Mouse (Mus musculus) neural tube, embryonic 13.5 days (tissue): ENCODE data around the gene Mmel1. TPM values are rescaled to one million over a fixed set of nuclear protein-coding genes. Genes with fewer than 3 reads are reported as not detected.

Experiments
- ATAC-seq: fragments of 200-750 bp; cut with Nextera tagmentation; 2 replicates; pipeline ENCODE4 v1.8.0; 2017; ENCODE audit warnings: low read depth, mild to moderate bottlenecking, moderate TSS enrichment, moderate library complexity
- H3K27ac ChIP-seq: fragments of 300-500 bp; sonication (generic); replicated peaks from 2 replicates; pipeline ENCODE4 v1.5.1; 2015; ENCODE audit warnings: moderate library complexity, mild to moderate bottlenecking, inconsistent platforms
- H3K27me3 ChIP-seq: fragments of 300-500 bp; sonication (generic); 2 replicates; pipeline ENCODE4 v1.6.1; 2015; ENCODE audit warnings: mild to moderate bottlenecking, inconsistent platforms
- H3K36me3 ChIP-seq: fragments of 300-500 bp; sonication (generic); 2 replicates; pipeline ENCODE4 v1.6.1; 2015; ENCODE audit warnings: mild to moderate bottlenecking, inconsistent platforms
- H3K4me1 ChIP-seq: fragments of 300-500 bp; sonication (generic); replicated peaks from 2 replicates; pipeline ENCODE4 v1.6.1; 2015; ENCODE audit warnings: inconsistent platforms
- H3K4me2 ChIP-seq: fragments of 300-500 bp; sonication (generic); 2 replicates; pipeline ENCODE4 v1.6.1; 2015; ENCODE audit warnings: inconsistent platforms, mild to moderate bottlenecking, moderate library complexity
- H3K4me3 ChIP-seq: fragments of 300-500 bp; sonication (generic); 2 replicates; pipeline ENCODE4 v1.5.1; 2015; ENCODE audit warnings: mild to moderate bottlenecking, inconsistent platforms
- H3K9ac ChIP-seq: fragments of 300-500 bp; sonication (generic); 2 replicates; pipeline ENCODE4 v1.6.1; 2015; ENCODE audit warnings: moderate library complexity, mild to moderate bottlenecking, inconsistent platforms
- H3K9me3 ChIP-seq: fragments of 300-500 bp; sonication (generic); 2 replicates; pipeline ENCODE4 v1.6.1; 2016; ENCODE audit warnings: inconsistent platforms
- WGBS: fragments of 180-500 bp; shearing (Covaris S2); methylation state at CpG from one replicate; pipeline ENCODE4 v1.1.7; 2015; 5-methylcytosine and 5-hydroxymethylcytosine counted together
- polyA plus RNA-seq: library from polyadenylated mRNA; unstranded; fragments of >200 nt; fragmentation: Nextera tagmentation; extraction: Ambion mirVana; gene quantifications from 2 replicates; pipeline ENCODE4 v1.2.1, GENCODE M21; 2015

The Mmel1 gene
- polyA plus RNA-seq, 1 experiment from 2014 or later: 0.17 TPM

- Histone ChIP-seq H3K27me3 (no peaks in the 10 kb centered on the region), H3K9ac (no peak overlapping the region), H3K36me3 (no peaks in the 10 kb centered on the region), H3K9me3 (no peaks in the 10 kb centered on the region), H3K4me3 (no peak overlapping the region), H3K4me1 (no peaks in the 10 kb centered on the region; the same call in 1 of the 2 replicates), H3K4me2 (no peak overlapping the region), H3K27ac (no peak overlapping the region)
- no peak for ATAC-seq
- WGBS: 85% methylated on average over 2 of the region's 2 CpGs
Observed at GRCm38 (mm10) chr4:154934800-154935199, 65.4 kb downstream of the Mmel1 start.

- no peak overlapping the region for H3K27ac ChIP-seq
- H3K4me1 ChIP-seq: no peaks in the 10 kb centered on the region; the same call in 1 of the 2 replicates
- H3K4me3 ChIP-seq: no peak overlapping the region
- no peaks in the 10 kb centered on the region for H3K36me3 ChIP-seq
- no peak overlapping the region for H3K9ac ChIP-seq
- H3K4me2 ChIP-seq: no peak overlapping the region
- H3K27me3 ChIP-seq: no peaks in the 10 kb centered on the region
- no peak for ATAC-seq
- H3K9me3 ChIP-seq: no peaks in the 10 kb centered on the region
- WGBS: 73% methylated on average over 7 of the region's 7 CpGs
Observed at GRCm38 (mm10) chr4:154935788-154936187, 66.4 kb downstream of the Mmel1 start.

GRCm38 (mm10) chr4:154936542-154937255 lies 67.3 kb downstream of the Mmel1 start:
- WGBS: 62% methylated on average over 8 of the region's 8 CpGs

GRCm38 (mm10) chr4:154937746-154938145 lies 68.4 kb downstream of the Mmel1 start:
- Histone ChIP-seq H3K27me3 (no peaks in the 10 kb centered on the region), H3K9ac (no peak overlapping the region), H3K36me3 (no peaks in the 10 kb centered on the region), H3K27ac (no peak overlapping the region), H3K4me2 (no peak overlapping the region), H3K9me3 (no peaks in the 10 kb centered on the region), H3K4me1 (no peaks in the 10 kb centered on the region; the same call in 1 of the 2 replicates), H3K4me3 (no peak overlapping the region)
- no peak for ATAC-seq
- WGBS: 77% methylated on average over 1 of the region's 1 CpGs

More at GRCm38 (mm10) chr4:154936542-154937255, 67.3 kb downstream of the Mmel1 start:
- no peaks in the 10 kb centered on the region for H3K36me3 ChIP-seq
- no peak overlapping the region for H3K9ac ChIP-seq
- no peak overlapping the region for H3K4me3 ChIP-seq
- ATAC-seq: no peak
- H3K27ac ChIP-seq: no peak overlapping the region
- no peak overlapping the region for H3K4me2 ChIP-seq
- H3K27me3 ChIP-seq: no peaks in the 10 kb centered on the region
- no peaks in the 10 kb centered on the region; the same call in 1 of the 2 replicates for H3K4me1 ChIP-seq
- H3K9me3 ChIP-seq: no peaks in the 10 kb centered on the region

- Histone ChIP-seq H3K36me3 (no peaks in the 10 kb centered on the region), H3K4me1 (peaks cover 8% of the 10 kb centered on the region), H3K27me3 (no peaks in the 10 kb centered on the region), H3K9ac (no peak overlapping the region), H3K4me2 (no peak overlapping the region), H3K4me3 (no peak overlapping the region), H3K27ac (no peak overlapping the region), H3K9me3 (no peaks in the 10 kb centered on the region)
- ATAC-seq: no peak
- 93% methylated on average over 2 of the region's 2 CpGs for WGBS
Observed at GRCm38 (mm10) chr4:154940156-154940555, 70.8 kb downstream of the Mmel1 start.

- Histone ChIP-seq H3K27ac (no peak overlapping the region), H3K36me3 (no peaks in the 10 kb centered on the region), H3K4me2 (no peak overlapping the region), H3K4me1 (peaks cover 22% of the 10 kb centered on the region), H3K9me3 (no peaks in the 10 kb centered on the region), H3K4me3 (no peak overlapping the region), H3K9ac (no peak overlapping the region), H3K27me3 (no peaks in the 10 kb centered on the region)
- no peak for ATAC-seq
- WGBS: 91% methylated on average over 5 of the region's 5 CpGs
Observed at GRCm38 (mm10) chr4:154941831-154942230, 72.4 kb downstream of the Mmel1 start.

GRCm38 (mm10) chr4:154942632-154943322 lies 73.4 kb downstream of the Mmel1 start:
- H3K27me3 ChIP-seq: no peaks in the 10 kb centered on the region
- no peaks in the 10 kb centered on the region for H3K36me3 ChIP-seq
- WGBS: 86% methylated on average over 10 of the region's 10 CpGs
- H3K4me2 ChIP-seq: no peak overlapping the region
- no peaks in the 10 kb centered on the region for H3K9me3 ChIP-seq
- H3K27ac ChIP-seq: no peak overlapping the region
- H3K9ac ChIP-seq: no peak overlapping the region
- ATAC-seq: no peak
- peaks cover 22% of the 10 kb centered on the region for H3K4me1 ChIP-seq
- H3K4me3 ChIP-seq: no peak overlapping the region

GRCm38 (mm10) chr4:154943323-154944039 lies 74.1 kb downstream of the Mmel1 start:
- H3K4me1 ChIP-seq: peaks cover 27% of the 10 kb centered on the region
- WGBS: 86% methylated on average over 6 of the region's 6 CpGs
- H3K4me3 ChIP-seq: no peak overlapping the region
- H3K4me2 ChIP-seq: no peak overlapping the region
- H3K27ac ChIP-seq: no peak overlapping the region
- H3K9ac ChIP-seq: no peak overlapping the region
- no peak for ATAC-seq
- H3K27me3 ChIP-seq: peaks cover under 1% of the 10 kb centered on the region; the same call in 1 of the 2 replicates
- H3K9me3 ChIP-seq: no peaks in the 10 kb centered on the region
- no peaks in the 10 kb centered on the region for H3K36me3 ChIP-seq

- no peak overlapping the region for H3K27ac ChIP-seq
- no peak overlapping the region for H3K4me3 ChIP-seq
- ATAC-seq: peak; percentile 38; the same call in 1 of the 2 replicates
- H3K27me3 ChIP-seq: peaks cover 6% of the 10 kb centered on the region; the same call in 1 of the 2 replicates
- no peaks in the 10 kb centered on the region for H3K36me3 ChIP-seq
- H3K9ac ChIP-seq: no peak overlapping the region
- H3K9me3 ChIP-seq: no peaks in the 10 kb centered on the region
- WGBS: 8% methylated on average over 2 of the region's 2 CpGs
- H3K4me1 ChIP-seq: peaks cover 34% of the 10 kb centered on the region
- H3K4me2 ChIP-seq: no peak overlapping the region
Observed at GRCm38 (mm10) chr4:154944121-154944590, 74.8 kb downstream of the Mmel1 start.

Other genes starting within 250 kb of the Mmel1 start
- gene Prdm16, start 232.7 kb upstream of the Mmel1 start, polyA plus RNA-seq: 10.0 and 12.4 TPM in 2 replicates
- not detected in 2 replicates for gene Actrt2, start 201.7 kb upstream of the Mmel1 start, polyA plus RNA-seq
- gene Ttc34, start 32.1 kb upstream of the Mmel1 start, polyA plus RNA-seq: 0.52 and 0.72 TPM in 2 replicates
- gene Fam213b, start 29.6 kb downstream of the Mmel1 start, polyA plus RNA-seq: 38.7 and 44.0 TPM in 2 replicates
- 0.54 TPM in 1 of 2 replicates, not detected in the other for gene Tnfrsf14, start 59.0 kb downstream of the Mmel1 start, polyA plus RNA-seq
- gene Hes5, start 91.3 kb downstream of the Mmel1 start, polyA plus RNA-seq: 119 and 125 TPM in 2 replicates
- 36.6 and 36.8 TPM in 2 replicates for gene Pank4, start 94.5 kb downstream of the Mmel1 start, polyA plus RNA-seq
- 6.1 and 6.2 TPM in 2 replicates for gene Plch2, start 187.2 kb downstream of the Mmel1 start, polyA plus RNA-seq
- 15.9 and 17.8 TPM in 2 replicates for gene Pex10, start 197.4 kb downstream of the Mmel1 start, polyA plus RNA-seq
- 136 and 141 TPM in 2 replicates for gene Rer1, start 216.8 kb downstream of the Mmel1 start, polyA plus RNA-seq
- gene Morn1, start 217.0 kb downstream of the Mmel1 start, polyA plus RNA-seq: 5.6 and 5.7 TPM in 2 replicates